Mouse (Mus musculus) cerebellum, postnatal 10 days (tissue): ENCODE measurements around the gene Prepl.

Experiments
- DNase-seq, 2 experiments: peaks; one replicate each; pipeline ENCODE4 v3.0.0; 2021; ENCODE audit warnings: mixed read lengths in 2 of 2

Gene Prepl

DNA sequence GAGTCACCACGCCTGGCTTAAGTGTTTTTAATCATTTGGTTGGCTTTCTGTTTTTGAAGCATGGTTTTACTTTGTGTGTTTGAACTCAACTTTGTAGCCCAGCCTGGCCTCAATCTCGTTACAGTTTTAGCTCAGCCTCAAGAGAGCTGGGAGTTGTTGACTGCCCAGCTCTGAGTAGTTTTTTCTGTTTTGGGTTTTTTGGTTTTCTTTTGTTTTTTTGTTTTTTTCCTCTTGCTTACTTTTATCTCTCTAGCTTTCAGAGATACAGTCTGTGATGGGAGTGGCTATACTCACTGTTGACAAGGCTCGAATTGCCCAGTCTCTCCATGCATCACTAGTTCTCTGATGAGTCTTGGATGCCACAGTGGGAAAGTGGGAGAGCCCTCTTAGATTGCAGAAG lies 69.7 kb downstream of the Prepl start:
- DNase-seq: no peak

DNA sequence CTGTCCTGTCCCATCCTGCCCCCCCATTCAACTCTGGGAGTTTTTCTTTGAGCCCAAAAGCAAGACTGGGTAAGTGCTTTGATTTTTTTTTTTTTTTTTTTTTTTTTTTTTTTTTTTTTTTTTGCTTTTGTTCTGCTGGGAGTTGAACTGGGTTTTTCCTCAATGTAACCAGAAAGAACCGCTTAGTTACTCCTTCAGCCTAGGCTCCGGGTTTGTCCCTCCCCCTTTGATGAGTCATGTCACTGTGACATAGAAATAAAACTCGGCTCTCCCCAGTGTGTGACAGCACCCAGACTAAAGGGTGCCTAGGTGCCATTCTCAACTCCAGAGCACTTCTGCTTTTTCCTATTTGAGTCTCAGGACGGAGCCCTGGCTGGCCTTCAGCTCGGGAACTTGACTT lies 71.2 kb downstream of the Prepl start:
- DNase-seq: no peak

GRCm38 (mm10) chr17:85018344-85018743 lies 71.7 kb downstream of the Prepl start:
- DNase-seq: no peak

GRCm38 (mm10) chr17:85014632-85015031 lies 75.4 kb downstream of the Prepl start:
- no peak for DNase-seq

GRCm38 (mm10) chr17:85013485-85013884 lies 76.6 kb downstream of the Prepl start:
- no peak for DNase-seq
